Comparison of ENCODE assay signal across 29 mouse cellular contexts in the genomic region with DNA sequence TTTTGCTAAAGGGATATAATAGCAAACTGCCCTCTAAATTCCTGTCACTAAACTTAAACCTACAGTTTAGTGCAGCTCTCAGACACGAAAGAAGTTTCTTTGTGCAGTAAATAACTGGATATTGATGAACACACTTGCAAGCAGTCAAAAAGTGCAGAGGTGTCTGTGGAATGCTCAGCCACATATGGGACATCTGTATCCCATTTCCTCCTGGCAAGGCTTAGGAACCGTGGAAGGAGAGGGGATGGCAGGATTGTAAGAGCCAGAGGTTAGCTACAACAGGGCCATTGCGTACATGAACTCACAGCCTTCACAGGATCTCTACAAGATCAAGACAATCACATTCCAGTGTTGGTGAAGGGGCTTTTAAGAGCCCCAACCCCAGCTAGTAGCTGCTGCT. TPM values are rescaled to one million over a fixed set of nuclear protein-coding genes. Genes with fewer than 3 reads are reported as not detected.
A peak's percentile ranks its signal among the peaks of the same experiment; 100 is the strongest.
DNase-seq lines count a peak whose midpoint lies in the region; ATAC-seq lines count a peak whose summit lies in the region.
"Had no signal": no experiment of that assay in that cellular context is flagged by ENCODE, and none has a peak within 500 bp of the region (broad histone marks: within the 10 kb centered on the region; RNA-seq: fewer than 3 reads in every experiment).

No protein-coding gene starts in this region.

- H3K4me2 ChIP-seq in embryonic facial prominence, embryonic 15.5 days (replicated peaks) = no peak overlapping the region
- H3K4me2 ChIP-seq in limb, embryonic 11.5 days (ENCODE audit: low read depth, severe bottlenecking) = no peak overlapping the region
- H3K4me2 ChIP-seq: limb, embryonic 15.5 days; lung, embryonic 14.5 days; midbrain, embryonic 12.5 days; neural tube, embryonic 13.5 days had no signal

- ATAC-seq in embryonic facial prominence, embryonic 15.5 days (ENCODE audit: insufficient number of reproducible peaks, low FRiP score, low TSS enrichment, low read depth) = no peak
- ATAC-seq in limb, embryonic 11.5 days (ENCODE audit: insufficient number of reproducible peaks, low FRiP score, low TSS enrichment, low read depth) = no peak
- ATAC-seq: activated CD4-positive, CD25-positive, alpha-beta regulatory T cell, adult 4 months; forebrain, embryonic 14.5 days; hindbrain, postnatal 0 days; intestine, embryonic 16.5 days had no signal

- no peak overlapping the region for H3K9ac ChIP-seq in embryonic facial prominence, embryonic 15.5 days
- H3K9ac ChIP-seq in limb, embryonic 11.5 days (ENCODE audit: low read length) = no peak overlapping the region
- H3K9ac ChIP-seq: limb, embryonic 15.5 days; liver, embryonic 14.5 days; lung, embryonic 14.5 days; midbrain, embryonic 12.5 days; neural tube, embryonic 13.5 days had no signal

- H3K4me1 ChIP-seq in embryonic facial prominence, embryonic 10.5 days = no peaks in the 10 kb centered on the region
- H3K4me1 ChIP-seq in embryonic facial prominence, embryonic 15.5 days = no peaks in the 10 kb centered on the region
- no peaks in the 10 kb centered on the region for H3K4me1 ChIP-seq in limb, embryonic 11.5 days (ENCODE audit: control insufficient read depth, insufficient read depth, low read length)
- H3K4me1 ChIP-seq: limb, embryonic 15.5 days; midbrain, embryonic 12.5 days had no signal

- no peaks in the 10 kb centered on the region for H3K9me3 ChIP-seq in embryonic facial prominence, embryonic 10.5 days
- H3K9me3 ChIP-seq in embryonic facial prominence, embryonic 15.5 days (replicated peaks) = no peaks in the 10 kb centered on the region
- H3K9me3 ChIP-seq in limb, embryonic 11.5 days (ENCODE audit: control insufficient read depth, low read length) = no peaks in the 10 kb centered on the region
- H3K9me3 ChIP-seq: limb, embryonic 15.5 days; midbrain, embryonic 12.5 days; neural tube, embryonic 13.5 days had no signal

- H3K36me3 ChIP-seq in embryonic facial prominence, embryonic 10.5 days (replicated peaks) = no peaks in the 10 kb centered on the region
- H3K36me3 ChIP-seq in embryonic facial prominence, embryonic 15.5 days = no peaks in the 10 kb centered on the region
- H3K36me3 ChIP-seq in limb, embryonic 11.5 days (ENCODE audit: control insufficient read depth, insufficient read depth, low read length) = no peaks in the 10 kb centered on the region
- H3K36me3 ChIP-seq: limb, embryonic 15.5 days; midbrain, embryonic 12.5 days; neural tube, embryonic 13.5 days had no signal

- peaks cover 66% of the 10 kb centered on the region for H3K27me3 ChIP-seq in embryonic facial prominence, embryonic 10.5 days (replicated peaks; ENCODE audit: low read depth, poor library complexity, severe bottlenecking)
- no peaks in the 10 kb centered on the region for H3K27me3 ChIP-seq in embryonic facial prominence, embryonic 15.5 days
- peaks cover 5% of the 10 kb centered on the region; the same call in 1 of the 2 replicates for H3K27me3 ChIP-seq in limb, embryonic 11.5 days (ENCODE audit: control insufficient read depth, insufficient read depth, low read length)

- H3K27ac ChIP-seq in embryonic facial prominence, embryonic 10.5 days (replicated peaks) = no peak overlapping the region; the same call in 1 of the 2 replicates
- H3K27ac ChIP-seq in embryonic facial prominence, embryonic 15.5 days (replicated peaks) = 0 out of 2 replicates have a peak overlapping the region, but pooled peaks have one; percentile 17
- H3K27ac ChIP-seq in limb, embryonic 11.5 days (replicated peaks; ENCODE audit: low read depth, low read length) = no peak overlapping the region
- H3K27ac ChIP-seq: hindbrain, postnatal 0 days; limb, embryonic 15.5 days; liver, embryonic 14.5 days; midbrain, embryonic 12.5 days; neural tube, embryonic 13.5 days had no signal

- 33% methylated on average over 3 of the region's 3 CpGs for WGBS in embryonic facial prominence, embryonic 10.5 days
- WGBS in embryonic facial prominence, embryonic 15.5 days = 31% methylated on average over 3 of the region's 3 CpGs
- 24% methylated on average over 3 of the region's 3 CpGs for WGBS in limb, embryonic 11.5 days

- DNase-seq in embryo, embryonic 10 days (ENCODE audit: low spot score) = peak; percentile 26
- peak; percentile 26 for DNase-seq in embryonic facial prominence, embryonic 10.5 days (ENCODE audit: low spot score)
- DNase-seq in limb, embryonic 11.5 days (ENCODE audit: low spot score) = peak; percentile 28
- no peak for DNase-seq in lung, postnatal 10 days
- no peak for DNase-seq in lung, postnatal 36 days
- DNase-seq in layer of hippocampus, postnatal 36 days = no peak
- DNase-seq: adrenal gland, adult 8-10 months; B cell, adult 2 months; cerebellum, adult 8-10 months; cerebellum, postnatal 25 days; heart, postnatal 14 days; kidney, adult 8-10 months; kidney, postnatal 14 days; layer of hippocampus, adult 9-11 months; lung, embryonic 14.5 days; thymus, adult 2 months; thymus, postnatal 36 days had no signal

- no peak overlapping the region for H3K4me3 ChIP-seq in embryonic facial prominence, embryonic 10.5 days
- H3K4me3 ChIP-seq in embryonic facial prominence, embryonic 15.5 days (replicated peaks) = no peak overlapping the region
- H3K4me3 ChIP-seq in limb, embryonic 11.5 days (ENCODE audit: low read depth, low read length) = no peak overlapping the region
- H3K4me3 ChIP-seq: limb, embryonic 15.5 days; midbrain, embryonic 12.5 days; neural tube, embryonic 13.5 days had no signal

RNA-seq across cellular contexts. Expression of gene Zmat1, which starts 2.4 kb away (rescaled TPM):
- 4.1 and 4.5 TPM in 2 replicates for polyA plus RNA-seq in embryonic facial prominence, embryonic 10.5 days (2016; fragmentation: Nextera tagmentation; extraction: Ambion mirVana)
- polyA plus RNA-seq in embryonic facial prominence, embryonic 15.5 days (2015; fragmentation: Nextera tagmentation; extraction: Ambion mirVana) = 5.1 and 6.1 TPM in 2 replicates
- 6.1 and 6.7 TPM in 2 replicates for polyA plus RNA-seq in limb, embryonic 11.5 days (2014; fragmentation: Nextera tagmentation; extraction: Ambion mirVana)
- total RNA-seq in layer of hippocampus, postnatal 36 days (2021) = 10 to 100 TPM in 1 of 2 experiments, 1 to 10 TPM in 1; 9.3 to 10.0 TPM

RNA-seq across cellular contexts. Expression of gene Nxf2, which starts 46.8 kb away (rescaled TPM):
- polyA plus RNA-seq in embryonic facial prominence, embryonic 10.5 days (2016; fragmentation: Nextera tagmentation; extraction: Ambion mirVana) = 0.55 and 0.59 TPM in 2 replicates
- 0.62 and 0.84 TPM in 2 replicates for polyA plus RNA-seq in embryonic facial prominence, embryonic 15.5 days (2015; fragmentation: Nextera tagmentation; extraction: Ambion mirVana)
- 0.81 and 1.0 TPM in 2 replicates for polyA plus RNA-seq in limb, embryonic 11.5 days (2014; fragmentation: Nextera tagmentation; extraction: Ambion mirVana)
- total RNA-seq in layer of hippocampus, postnatal 36 days (2021) = not detected
- total RNA-seq: gastrocnemius, adult 8-10 months; heart, postnatal 14 days; left cerebral cortex, adult 8-10 months; left cerebral cortex, postnatal 36 days had no signal

Comparison
In these comparisons a context has a peak if more than half of its experiments do, and no peak if none do; other contexts are left out.
1. DNase-seq: peak in embryo, embryonic 10 days (single experiment), embryonic facial prominence, embryonic 10.5 days (single experiment) and limb, embryonic 11.5 days (single experiment); none in lung, postnatal 10 days (single experiment), lung, postnatal 36 days (single experiment) and layer of hippocampus, postnatal 36 days (0 of 2).